Mouse (Mus musculus) frontal cortex, adult 2 months (tissue): ENCODE measurements around the gene BC049715. TPM values are rescaled to one million over a fixed set of nuclear protein-coding genes. Genes with fewer than 3 reads are reported as not detected.
"Not testable (repeated sequence)": the region's sequence is repeated elsewhere in the genome, so short reads cannot be mapped to it uniquely, and the experiment has no call there.

Source experiments
- DNase-seq, 2 experiments: peaks; one replicate each; pipeline ENCODE4 v3.0.0; 2022; ENCODE audit warnings: low spot score in 1 of 2; ENCODE audit errors: extremely low spot score in 1 of 2
- polyA plus RNA-seq: library from polyadenylated mRNA; depleted of rRNA; stranded (reverse); fragments of >200 nt; gene quantifications from 2 replicates; pipeline ENCODE4 v1.2.3, GENCODE M21; 2012; rRNA removed

The BC049715 gene
- polyA plus RNA-seq: 0.59 and 1.3 TPM in 2 replicates

- no peak for DNase-seq
Measured at GRCm38 (mm10) chr6:136827516-136827880, at the start of gene BC049715. BC049715 (plus strand) TSS chr6:136827626.

GRCm38 (mm10) chr6:136781377-136781986 lies 45.9 kb upstream of the BC049715 start, which contains the start of gene Gucy2c:
Gucy2c (minus strand) TSS chr6:136781765.
- no peak for DNase-seq

- DNase-seq: no peak
Measured at GRCm38 (mm10) chr6:136782146-136782545, 45.3 kb upstream of the BC049715 start.

- DNase-seq: peak in 1 of 2 experiments; percentile 47
Measured at GRCm38 (mm10) chr6:136782761-136783160, 44.7 kb upstream of the BC049715 start.

GRCm38 (mm10) chr6:136789391-136789971 lies 37.9 kb upstream of the BC049715 start:
- DNase-seq: no peak

- no peak for DNase-seq
Measured at GRCm38 (mm10) chr6:136792884-136793758, 34.3 kb upstream of the BC049715 start.

- no peak for DNase-seq
Measured at GRCm38 (mm10) chr6:136793831-136794525, 33.4 kb upstream of the BC049715 start.

GRCm38 (mm10) chr6:136795110-136795509 lies 32.3 kb upstream of the BC049715 start:
- DNase-seq: no peak

- no peak for DNase-seq
Measured at GRCm38 (mm10) chr6:136795850-136796249, 31.6 kb upstream of the BC049715 start.

GRCm38 (mm10) chr6:136797874-136798693 lies 29.3 kb upstream of the BC049715 start:
- not testable (repeated sequence) for DNase-seq

GRCm38 (mm10) chr6:136800710-136801109 lies 26.7 kb upstream of the BC049715 start:
- no peak for DNase-seq

- no peak for DNase-seq
Measured at GRCm38 (mm10) chr6:136801274-136801673, 26.2 kb upstream of the BC049715 start.

GRCm38 (mm10) chr6:136803093-136803738 lies 24.2 kb upstream of the BC049715 start:
- no peak for DNase-seq

GRCm38 (mm10) chr6:136803739-136804633 lies 23.4 kb upstream of the BC049715 start, which contains the start of gene Hist4h4:
Hist4h4 (minus strand) TSS chr6:136804415.
- peak; percentile 93 to 100 for DNase-seq

GRCm38 (mm10) chr6:136804705-136805408 lies 22.6 kb upstream of the BC049715 start:
- no peak for DNase-seq

GRCm38 (mm10) chr6:136805409-136805775 lies 22.0 kb upstream of the BC049715 start:
- no peak for DNase-seq

- no peak for DNase-seq
Measured at GRCm38 (mm10) chr6:136806819-136807218, 20.6 kb upstream of the BC049715 start.
